In genomic region chr6:83117616-83118015, GRCm38 (mm10) we compare ENCODE assay signal across 13 mouse cellular contexts. TPM values are rescaled to one million over a fixed set of nuclear protein-coding genes. Genes with fewer than 3 reads are reported as not detected.
DNase-seq lines count a peak whose midpoint lies in the region; ATAC-seq and TF ChIP-seq lines count a peak whose summit lies in the region.
"Had no signal": no experiment of that assay in that cellular context is flagged by ENCODE, and none has a peak within 500 bp of the region (broad histone marks: within the 10 kb centered on the region; RNA-seq: fewer than 3 reads in every experiment).

No protein-coding gene starts in this region.

- no peaks in the 10 kb centered on the region for H3K27me3 ChIP-seq in forebrain, embryonic 13.5 days
- H3K27me3 ChIP-seq in forebrain, embryonic 12.5 days: no peaks in the 10 kb centered on the region
- no peaks in the 10 kb centered on the region for H3K27me3 ChIP-seq in liver, embryonic 13.5 days
- no peaks in the 10 kb centered on the region for H3K27me3 ChIP-seq in E14TG2a.4 (ENCODE audit: insufficient read depth, low read length)
- H3K27me3 ChIP-seq in embryonic facial prominence, embryonic 12.5 days: no peaks in the 10 kb centered on the region

- 88% methylated on average over 13 of the region's 13 CpGs for WGBS in forebrain, embryonic 13.5 days
- WGBS in forebrain, embryonic 12.5 days: 91% methylated on average over 13 of the region's 13 CpGs
- 87% methylated on average over 13 of the region's 13 CpGs for WGBS in liver, embryonic 13.5 days (ENCODE audit: insufficient replicate concordance)
- WGBS in embryonic facial prominence, embryonic 12.5 days: 90% methylated on average over 13 of the region's 13 CpGs

- no peaks in the 10 kb centered on the region for H3K9me3 ChIP-seq in forebrain, embryonic 13.5 days (replicated peaks)
- no peaks in the 10 kb centered on the region for H3K9me3 ChIP-seq in forebrain, embryonic 12.5 days
- no peaks in the 10 kb centered on the region for H3K9me3 ChIP-seq in liver, embryonic 13.5 days (replicated peaks)
- no peaks in the 10 kb centered on the region for H3K9me3 ChIP-seq in E14TG2a.4 (ENCODE audit: low read length)
- no peaks in the 10 kb centered on the region for H3K9me3 ChIP-seq in embryonic facial prominence, embryonic 12.5 days
- H3K9me3 ChIP-seq: heart, embryonic 10.5 days had no signal

- peak overlapping the region; percentile 35; the same call in 1 of the 2 replicates for H3K27ac ChIP-seq in forebrain, embryonic 13.5 days
- H3K27ac ChIP-seq in forebrain, embryonic 12.5 days: no peak overlapping the region
- H3K27ac ChIP-seq in liver, embryonic 13.5 days: peak overlapping the region; percentile 31; the same call in 1 of the 2 replicates
- H3K27ac ChIP-seq in embryonic facial prominence, embryonic 12.5 days: no peak overlapping the region
- H3K27ac ChIP-seq: heart, embryonic 10.5 days had no signal

- DNase-seq in liver, embryonic 13.5 days: no peak
- DNase-seq in liver: no peak
- no peak for DNase-seq in right cerebral cortex, postnatal 25 days
- DNase-seq in gastrocnemius, adult 8-10 months (ENCODE audit: low spot score in 2 of 2): no peak
- DNase-seq: cerebellum, adult 9-11 months; gastrocnemius, postnatal 10 days; kidney, adult 18-20 months; right cerebral cortex, adult 18-20 months had no signal

- H3K4me1 ChIP-seq in forebrain, embryonic 13.5 days: peaks cover 65% of the 10 kb centered on the region
- H3K4me1 ChIP-seq in forebrain, embryonic 12.5 days: peaks cover 50% of the 10 kb centered on the region
- H3K4me1 ChIP-seq in liver, embryonic 13.5 days (replicated peaks): peaks cover 76% of the 10 kb centered on the region
- peaks cover 65% of the 10 kb centered on the region for H3K4me1 ChIP-seq in E14TG2a.4 (replicated peaks; ENCODE audit: low read depth, low read length)
- H3K4me1 ChIP-seq in embryonic facial prominence, embryonic 12.5 days: peaks cover 27% of the 10 kb centered on the region

- H3K36me3 ChIP-seq in forebrain, embryonic 13.5 days (ENCODE audit: poor library complexity, severe bottlenecking): peaks cover 32% of the 10 kb centered on the region
- H3K36me3 ChIP-seq in forebrain, embryonic 12.5 days (replicated peaks): peaks cover 29% of the 10 kb centered on the region
- H3K36me3 ChIP-seq in liver, embryonic 13.5 days: peaks cover 32% of the 10 kb centered on the region
- H3K36me3 ChIP-seq in E14TG2a.4 (ENCODE audit: insufficient read depth, low read length): peaks cover 37% of the 10 kb centered on the region
- peaks cover 33% of the 10 kb centered on the region for H3K36me3 ChIP-seq in embryonic facial prominence, embryonic 12.5 days

- ATAC-seq in forebrain, embryonic 13.5 days: no peak
- ATAC-seq in forebrain, embryonic 12.5 days (ENCODE audit: low FRiP score): no peak
- no peak for ATAC-seq in liver, embryonic 13.5 days (ENCODE audit: low read depth)
- ATAC-seq in embryonic facial prominence, embryonic 12.5 days (ENCODE audit: insufficient number of reproducible peaks, insufficient read depth, low FRiP score, low TSS enrichment): no peak

- H3K4me2 ChIP-seq in forebrain, embryonic 13.5 days: no peak overlapping the region
- no peak overlapping the region for H3K4me2 ChIP-seq in forebrain, embryonic 12.5 days
- H3K4me2 ChIP-seq in liver, embryonic 13.5 days: 0 out of 2 replicates have a peak overlapping the region, but pooled peaks have one; percentile 97
- no peak overlapping the region for H3K4me2 ChIP-seq in embryonic facial prominence, embryonic 12.5 days (replicated peaks)

- H3K9ac ChIP-seq in forebrain, embryonic 13.5 days: no peak overlapping the region
- no peak overlapping the region for H3K9ac ChIP-seq in forebrain, embryonic 12.5 days
- H3K9ac ChIP-seq in liver, embryonic 13.5 days: peak overlapping the region; percentile 96; the same call in 1 of the 2 replicates
- no peak overlapping the region for H3K9ac ChIP-seq in embryonic facial prominence, embryonic 12.5 days

- no peak overlapping the region for H3K4me3 ChIP-seq in forebrain, embryonic 13.5 days
- H3K4me3 ChIP-seq in forebrain, embryonic 12.5 days (replicated peaks): no peak overlapping the region
- no peak overlapping the region for H3K4me3 ChIP-seq in liver, embryonic 13.5 days (replicated peaks)
- peak overlapping the region; percentile 13; the same call in 1 of the 2 replicates for H3K4me3 ChIP-seq in E14TG2a.4 (replicated peaks; ENCODE audit: low read length)
- 0 out of 2 replicates have a peak overlapping the region, but pooled peaks have one; percentile 1 for H3K4me3 ChIP-seq in embryonic facial prominence, embryonic 12.5 days

- TF ChIP-seq CTCF in E14TG2a.4 (conservative IDR thresholded peaks at IDR 0.05; ENCODE audit: low read length): no peak

RNA-seq across cellular contexts. Expression of gene Mogs, which starts 2.3 kb away (rescaled TPM):
- polyA plus RNA-seq in forebrain, embryonic 13.5 days (2015; fragmentation: Nextera tagmentation; extraction: Ambion mirVana): 13.5 and 19.2 TPM in 2 replicates
- 37.4 and 38.6 TPM in 2 replicates for polyA plus RNA-seq in forebrain, embryonic 12.5 days (2016; fragmentation: Nextera tagmentation; extraction: Ambion mirVana)
- 44.9 and 46.7 TPM in 2 replicates for polyA plus RNA-seq in liver, embryonic 13.5 days (2015; fragmentation: Nextera tagmentation; extraction: Ambion mirVana)
- 54.9 and 55.2 TPM in 2 replicates for polyA plus RNA-seq in embryonic facial prominence, embryonic 12.5 days (2016; fragmentation: Nextera tagmentation; extraction: Ambion mirVana)
- total RNA-seq in gastrocnemius, adult 8-10 months (2022): 1 to 10 TPM; 5.3 to 5.9 (median 5.5) TPM

RNA-seq across cellular contexts. Expression of gene Wbp1, which starts 3.7 kb away (rescaled TPM):
- 239 and 249 TPM in 2 replicates for polyA plus RNA-seq in forebrain, embryonic 13.5 days (2015; fragmentation: Nextera tagmentation; extraction: Ambion mirVana)
- 202 and 219 TPM in 2 replicates for polyA plus RNA-seq in forebrain, embryonic 12.5 days (2016; fragmentation: Nextera tagmentation; extraction: Ambion mirVana)
- 30.4 and 32.3 TPM in 2 replicates for polyA plus RNA-seq in liver, embryonic 13.5 days (2015; fragmentation: Nextera tagmentation; extraction: Ambion mirVana)
- 193 and 204 TPM in 2 replicates for polyA plus RNA-seq in embryonic facial prominence, embryonic 12.5 days (2016; fragmentation: Nextera tagmentation; extraction: Ambion mirVana)
- 10 to 100 TPM; 39.1 to 50.7 (median 45.1) TPM for total RNA-seq in gastrocnemius, adult 8-10 months (2022)

RNA-seq across cellular contexts. Expression of gene Ino80b, which starts 7.6 kb away (rescaled TPM):
- 13.2 and 13.3 TPM in 2 replicates for polyA plus RNA-seq in forebrain, embryonic 13.5 days (2015; fragmentation: Nextera tagmentation; extraction: Ambion mirVana)
- polyA plus RNA-seq in forebrain, embryonic 12.5 days (2016; fragmentation: Nextera tagmentation; extraction: Ambion mirVana): 19.0 and 20.6 TPM in 2 replicates
- 6.3 and 7.2 TPM in 2 replicates for polyA plus RNA-seq in liver, embryonic 13.5 days (2015; fragmentation: Nextera tagmentation; extraction: Ambion mirVana)
- polyA plus RNA-seq in embryonic facial prominence, embryonic 12.5 days (2016; fragmentation: Nextera tagmentation; extraction: Ambion mirVana): 17.9 and 21.4 TPM in 2 replicates
- total RNA-seq in gastrocnemius, adult 8-10 months (2022): 10 to 100 TPM; 14.3 to 18.2 (median 16.2) TPM

RNA-seq across cellular contexts. Expression of gene Mrpl53, which starts 8.8 kb away (rescaled TPM):
- 141 and 151 TPM in 2 replicates for polyA plus RNA-seq in forebrain, embryonic 13.5 days (2015; fragmentation: Nextera tagmentation; extraction: Ambion mirVana)
- polyA plus RNA-seq in forebrain, embryonic 12.5 days (2016; fragmentation: Nextera tagmentation; extraction: Ambion mirVana): 117 TPM in 2 replicates
- polyA plus RNA-seq in liver, embryonic 13.5 days (2015; fragmentation: Nextera tagmentation; extraction: Ambion mirVana): 94.5 and 99.8 TPM in 2 replicates
- polyA plus RNA-seq in embryonic facial prominence, embryonic 12.5 days (2016; fragmentation: Nextera tagmentation; extraction: Ambion mirVana): 132 and 139 TPM in 2 replicates
- total RNA-seq in gastrocnemius, adult 8-10 months (2022): 100 to 1,000 TPM; 102 to 112 (median 107) TPM

RNA-seq across cellular contexts. Expression of gene Gm42688, which starts 16.2 kb away (rescaled TPM):
- 2.3 and 2.6 TPM in 2 replicates for polyA plus RNA-seq in forebrain, embryonic 13.5 days (2015; fragmentation: Nextera tagmentation; extraction: Ambion mirVana)
- 3.4 and 3.7 TPM in 2 replicates for polyA plus RNA-seq in forebrain, embryonic 12.5 days (2016; fragmentation: Nextera tagmentation; extraction: Ambion mirVana)
- 1.1 and 1.3 TPM in 2 replicates for polyA plus RNA-seq in liver, embryonic 13.5 days (2015; fragmentation: Nextera tagmentation; extraction: Ambion mirVana)
- 3.5 and 4.2 TPM in 2 replicates for polyA plus RNA-seq in embryonic facial prominence, embryonic 12.5 days (2016; fragmentation: Nextera tagmentation; extraction: Ambion mirVana)
- total RNA-seq in gastrocnemius, adult 8-10 months (2022): under 1 TPM; 0.60 to 0.99 (median 0.82) TPM

Comparison
In these comparisons a context has a peak if more than half of its experiments do, and no peak if none do; other contexts are left out.
1. H3K27ac ChIP-seq: peak in forebrain, embryonic 13.5 days (single experiment) and liver, embryonic 13.5 days (single experiment); none in forebrain, embryonic 12.5 days (single experiment) and embryonic facial prominence, embryonic 12.5 days (single experiment).
2. H3K4me3 ChIP-seq: peak in E14TG2a.4 (single experiment) and embryonic facial prominence, embryonic 12.5 days (single experiment); none in forebrain, embryonic 13.5 days (single experiment), forebrain, embryonic 12.5 days (single experiment) and liver, embryonic 13.5 days (single experiment).